Mouse (Mus musculus) embryonic fibroblast, embryonic 13.5 days (primary cell): ENCODE measurements around the gene Ttyh3. TPM values are rescaled to one million over a fixed set of nuclear protein-coding genes. Genes with fewer than 3 reads are reported as not detected.
A peak's percentile ranks its signal among the peaks of the same experiment; 100 is the strongest.

Experiments used
- H3K27ac ChIP-seq: 2 replicates; pipeline ENCODE4 v1.5.1; 2012; ENCODE audit warnings: low read length, control low read depth, inconsistent platforms; ENCODE audit not compliant: insufficient read depth
- H3K4me1 ChIP-seq: 2 replicates; pipeline ENCODE4 v1.6.1; 2011; ENCODE audit warnings: low read length; ENCODE audit not compliant: control insufficient read depth, insufficient read depth
- H3K4me3 ChIP-seq: 2 replicates; pipeline ENCODE4 v1.5.1; 2011; ENCODE audit warnings: mild to moderate bottlenecking, control low read depth, low read length; ENCODE audit not compliant: insufficient read depth
- CTCF ChIP-seq: IDR thresholded peaks from 2 replicates; pipeline ENCODE4 v1.5.1; 2011; ENCODE audit warnings: mild to moderate bottlenecking, control low read depth, low read length, moderate library complexity, borderline replicate concordance; ENCODE audit not compliant: insufficient read depth
- POLR2A ChIP-seq: IDR thresholded peaks from 2 replicates; pipeline ENCODE4 v1.6.1; 2011; ENCODE audit warnings: low read depth, mild to moderate bottlenecking, control low read depth, low read length, moderate library complexity
- polyA plus RNA-seq: library from polyadenylated mRNA; stranded (reverse); fragments of >200 nt; gene quantifications from 2 replicates; pipeline ENCODE4 v1.2.4, GENCODE M21; 2011; ENCODE audit warnings: low read depth; ENCODE audit not compliant: missing spikeins, insufficient read length

Ttyh3 gene
- 79.6 and 95.0 TPM in 2 replicates for polyA plus RNA-seq

GRCm38 (mm10) chr5:140648519-140649100 is at the start of gene Ttyh3:
TSS of gene Ttyh3 (minus strand) at chr5:140649031.
- Histone ChIP-seq H3K4me1 (0 out of 2 replicates have a peak, but pooled peaks cover 2% of the 10 kb centered on the region), H3K27ac (peak within 1 kb of the TSS; percentile 66), H3K4me3 (peak within 1 kb of the TSS; percentile 84)
- TF ChIP-seq POLR2A (no peak; the same call in 1 of the 2 replicates), CTCF (no peak)

- H3K4me1 ChIP-seq: no peaks in the 10 kb centered on the region
- no peak overlapping the region for H3K27ac ChIP-seq
- TF ChIP-seq CTCF: no peak
- no peak for TF ChIP-seq POLR2A
- no peak overlapping the region for H3K4me3 ChIP-seq
Observed at GRCm38 (mm10) chr5:140695987-140696386, 47.2 kb upstream of the Ttyh3 start.

- Histone ChIP-seq H3K4me1 (no peaks in the 10 kb centered on the region), H3K27ac (no peak overlapping the region), H3K4me3 (no peak overlapping the region)
- TF ChIP-seq POLR2A (no peak), CTCF (no peak)
Observed at GRCm38 (mm10) chr5:140688434-140688833, 39.6 kb upstream of the Ttyh3 start.

DNA sequence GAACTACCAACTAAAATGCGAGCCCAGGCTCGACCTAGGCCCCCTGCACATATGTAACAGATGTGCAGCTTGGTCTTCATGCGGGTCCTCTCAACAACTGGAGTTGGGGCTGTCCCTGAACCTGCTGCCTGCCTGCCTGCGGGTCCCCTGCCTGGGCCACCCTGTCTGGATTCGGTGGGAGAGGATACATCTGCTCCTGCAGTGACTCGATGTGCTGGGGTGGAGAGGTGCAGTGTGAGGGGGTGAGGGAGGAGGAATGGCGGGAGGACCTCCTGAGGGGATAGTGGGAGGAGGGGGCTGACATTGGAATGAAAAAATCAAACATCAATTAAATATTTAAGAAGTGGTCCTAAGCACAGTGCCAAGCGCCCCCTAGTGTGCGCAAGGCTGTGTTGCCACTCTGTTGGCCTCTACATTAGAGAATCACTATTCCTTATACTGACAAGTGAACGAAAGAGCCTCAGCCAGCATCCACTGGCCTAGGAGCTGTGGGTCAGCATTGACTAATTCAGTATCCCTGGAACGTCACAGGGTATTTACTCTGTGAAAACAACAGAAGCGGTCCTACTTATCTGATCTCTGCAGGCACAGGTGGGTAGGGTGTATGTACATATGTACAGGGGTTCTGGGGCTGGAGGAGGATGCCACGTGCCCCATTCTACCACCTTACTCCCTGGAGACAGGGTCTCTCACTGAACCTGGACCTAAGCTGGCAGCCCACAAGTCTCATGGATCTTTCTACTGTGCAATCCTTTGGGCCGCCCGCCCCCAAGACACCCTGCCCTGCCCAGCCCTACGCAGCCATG is 35.7 kb upstream of the Ttyh3 start:
- no peak overlapping the region for H3K4me3 ChIP-seq
- H3K27ac ChIP-seq: no peak overlapping the region
- H3K4me1 ChIP-seq: no peaks in the 10 kb centered on the region
- TF ChIP-seq CTCF (peak; percentile 81; the same call in 1 of the 2 replicates), POLR2A (no peak)

DNA sequence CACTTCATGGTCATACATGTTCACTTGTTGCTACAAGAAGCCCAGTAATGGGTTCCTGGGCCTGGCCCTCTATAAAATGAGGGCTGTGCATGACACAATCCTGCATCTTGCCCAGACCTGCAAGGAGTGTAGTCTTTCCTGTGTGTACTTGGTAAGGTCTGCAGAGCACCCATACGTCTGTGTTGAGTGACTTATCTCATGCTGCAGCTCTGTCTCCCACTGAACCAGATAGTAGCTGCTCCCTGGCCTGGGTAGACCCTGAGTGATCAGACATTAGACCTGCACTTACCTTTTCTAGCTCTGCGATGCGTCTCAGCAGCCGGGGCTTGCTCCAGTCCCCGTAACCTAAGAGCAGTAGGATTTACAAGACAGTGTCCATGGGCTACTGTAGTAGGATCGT is 33.3 kb upstream of the Ttyh3 start:
- TF ChIP-seq CTCF: no peak
- TF ChIP-seq POLR2A: no peak
- H3K27ac ChIP-seq: no peak overlapping the region
- H3K4me3 ChIP-seq: no peak overlapping the region
- H3K4me1 ChIP-seq: no peaks in the 10 kb centered on the region

- H3K27ac ChIP-seq: no peak overlapping the region
- no peak overlapping the region for H3K4me3 ChIP-seq
- TF ChIP-seq CTCF (no peak), POLR2A (no peak)
- H3K4me1 ChIP-seq: no peaks in the 10 kb centered on the region
Observed at GRCm38 (mm10) chr5:140680950-140681349, 32.1 kb upstream of the Ttyh3 start.

DNA sequence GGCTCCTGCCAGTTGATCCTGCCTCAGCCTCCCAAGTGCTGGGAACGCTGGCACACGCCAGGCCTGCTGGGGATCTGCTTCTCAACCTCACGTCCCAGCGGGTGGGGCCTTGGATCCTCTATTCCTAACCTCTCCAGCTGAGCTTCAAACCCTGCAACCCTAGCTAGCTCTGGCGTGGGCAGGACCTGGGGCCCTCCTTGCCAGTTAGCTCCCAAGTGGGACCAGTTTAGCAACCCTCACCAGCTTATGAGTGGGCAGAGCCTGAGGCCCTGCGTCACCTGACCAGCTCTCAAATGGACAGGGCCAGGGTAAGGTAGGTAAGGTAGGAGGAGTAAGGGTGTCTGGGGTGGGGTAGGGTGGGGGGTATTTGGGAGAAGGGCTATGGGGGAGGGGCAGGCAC is 31.2 kb upstream of the Ttyh3 start:
- no peak overlapping the region for H3K27ac ChIP-seq

GRCm38 (mm10) chr5:140677137-140677536 is 28.3 kb upstream of the Ttyh3 start:
- Histone ChIP-seq H3K4me3 (no peak overlapping the region), H3K4me1 (no peaks in the 10 kb centered on the region), H3K27ac (no peak overlapping the region)
- TF ChIP-seq CTCF (no peak), POLR2A (no peak)

More for the DNA sequence above, 31.2 kb upstream of the Ttyh3 start:
- Histone ChIP-seq H3K4me1 (no peaks in the 10 kb centered on the region), H3K4me3 (no peak overlapping the region)
- TF ChIP-seq CTCF (no peak), POLR2A (no peak)

DNA sequence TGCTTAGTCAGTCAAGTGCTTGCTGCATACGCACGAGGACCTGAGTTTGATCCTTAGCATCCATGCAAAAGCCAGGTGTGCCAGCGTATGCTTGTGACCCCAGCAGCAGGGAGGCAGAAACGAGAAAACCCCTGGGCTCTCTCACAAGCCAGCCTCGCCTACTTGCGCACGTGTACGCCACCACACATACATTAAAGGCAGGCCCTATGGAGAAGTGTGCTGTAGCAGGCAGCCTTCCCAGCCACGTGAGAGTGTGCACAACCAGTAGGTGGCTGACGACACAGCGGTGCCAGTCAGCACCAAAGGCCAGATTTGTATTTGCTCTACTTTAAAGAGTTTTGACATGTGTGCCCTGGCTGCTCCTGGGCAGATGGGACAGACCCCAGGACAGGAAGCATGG is 26.8 kb upstream of the Ttyh3 start:
- TF ChIP-seq POLR2A (no peak), CTCF (no peak)
- no peaks in the 10 kb centered on the region for H3K4me1 ChIP-seq
- H3K27ac ChIP-seq: no peak overlapping the region
- H3K4me3 ChIP-seq: no peak overlapping the region

DNA sequence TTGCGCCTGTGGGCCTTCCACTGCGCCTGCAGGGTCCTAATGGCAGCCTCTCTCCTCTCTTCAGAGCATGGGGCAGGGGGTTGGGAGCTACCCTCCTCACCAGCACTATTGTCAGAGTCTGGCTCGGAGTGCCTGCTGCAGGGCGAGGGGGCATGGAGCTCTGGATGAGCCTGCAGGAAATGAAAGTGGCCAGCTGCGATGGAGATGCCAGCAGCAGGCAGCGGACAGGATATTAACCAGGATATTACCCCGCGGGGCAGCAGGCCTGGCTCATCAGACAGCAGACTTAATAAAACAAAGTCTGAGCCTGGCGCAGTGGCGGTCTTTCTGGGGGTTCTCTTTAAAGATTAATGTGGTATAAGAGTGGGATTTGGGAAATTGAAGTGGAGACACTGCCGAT is 26.2 kb upstream of the Ttyh3 start:
- no peak for TF ChIP-seq POLR2A
- no peak for TF ChIP-seq CTCF
- Histone ChIP-seq H3K4me1 (no peaks in the 10 kb centered on the region), H3K4me3 (no peak overlapping the region), H3K27ac (no peak overlapping the region)
